Mouse (Mus musculus): ENCODE data around the gene Stox2.

GRCm38 (mm10) chr8:47437976-47438375, 8.2 kb downstream of the Stox2 start:
- TF ChIP-seq CTCF (IDR thresholded peaks at IDR 0.05; ENCODE audit: extremely low read depth, insufficient read length, insufficient replicate concordance, low read depth, low read length) (no peak), POLR2A (IDR thresholded peaks at IDR 0.05; ENCODE audit: low read depth, low read length) (no peak)

Measured in small intestine, adult 2 months (tissue).